Mouse (Mus musculus) lung, postnatal 0 days (tissue): Measurements from ENCODE around the gene Col13a1. TPM values are rescaled to one million over a fixed set of nuclear protein-coding genes. Genes with fewer than 3 reads are reported as not detected.

Source experiments
- ATAC-seq: fragments of 200-750 bp; cut with Nextera tagmentation; 2 replicates; pipeline ENCODE4 v1.8.0; 2017; ENCODE audit warnings: moderate library complexity
- DNase-seq: peaks from one replicate; pipeline ENCODE4 v3.0.0-alpha.2; 2016; ENCODE audit warnings: low spot score
- H3K27ac ChIP-seq: fragments of 300-500 bp; sonication (generic); 2 replicates; pipeline ENCODE4 v1.5.1; 2014; ENCODE audit warnings: antibody characterized with exemption, mild to moderate bottlenecking, low read length, mixed read lengths
- H3K27me3 ChIP-seq: fragments of 300-500 bp; sonication (generic); replicated peaks from 2 replicates; pipeline ENCODE4 v1.6.1; 2014; ENCODE audit warnings: low read length, mixed read lengths; ENCODE audit not compliant: insufficient read depth
- H3K36me3 ChIP-seq: fragments of 300-500 bp; sonication (generic); 2 replicates; pipeline ENCODE4 v1.6.1; 2014; ENCODE audit warnings: low read length, mixed read lengths; ENCODE audit not compliant: insufficient read depth
- H3K4me1 ChIP-seq: fragments of 300-500 bp; sonication (generic); 2 replicates; pipeline ENCODE4 v1.6.1; 2014; ENCODE audit warnings: antibody characterized with exemption, low read depth, low read length, mixed read lengths; ENCODE audit not compliant: insufficient read depth
- H3K4me2 ChIP-seq: fragments of 300-500 bp; sonication (generic); replicated peaks from 2 replicates; pipeline ENCODE4 v1.6.1; 2014; ENCODE audit warnings: low read depth, mild to moderate bottlenecking, low read length, moderate library complexity, mixed read lengths
- H3K4me3 ChIP-seq: fragments of 300-500 bp; sonication (generic); 2 replicates; pipeline ENCODE4 v1.5.1; 2014; ENCODE audit warnings: low read depth, low read length
- H3K9ac ChIP-seq: fragments of 300-500 bp; sonication (generic); replicated peaks from 2 replicates; pipeline ENCODE4 v1.6.1; 2014; ENCODE audit warnings: low read depth, mild to moderate bottlenecking
- H3K9me3 ChIP-seq: fragments of 300-500 bp; sonication (generic); 2 replicates; pipeline ENCODE4 v1.6.1; 2016; ENCODE audit warnings: low read length, mixed read lengths
- CTCF ChIP-seq: IDR thresholded peaks from 2 replicates; pipeline ENCODE4 v1.5.1; 2016; ENCODE audit warnings: antibody characterized with exemption, mild to moderate bottlenecking
- EP300 ChIP-seq: IDR thresholded peaks from 2 replicates; pipeline ENCODE4 v1.6.1; 2016; ENCODE audit warnings: antibody characterized with exemption, mild to moderate bottlenecking, control low read depth
- WGBS: fragments of 180-500 bp; shearing (Covaris S2); extraction: QIAGEN DNeasy Blood & Tissue Kit; methylation state at CpG from one replicate; pipeline ENCODE4 v1.1.7; 2014; 5-methylcytosine and 5-hydroxymethylcytosine counted together
- polyA plus RNA-seq: library from polyadenylated mRNA; unstranded; fragments of >200 nt; fragmentation: Nextera tagmentation; extraction: Ambion mirVana; gene quantifications from 2 replicates; pipeline ENCODE4 v1.2.1, GENCODE M21; 2015

Gene Col13a1
- polyA plus RNA-seq, 1 experiment from 2014 or later, result 54.8 TPM

DNA sequence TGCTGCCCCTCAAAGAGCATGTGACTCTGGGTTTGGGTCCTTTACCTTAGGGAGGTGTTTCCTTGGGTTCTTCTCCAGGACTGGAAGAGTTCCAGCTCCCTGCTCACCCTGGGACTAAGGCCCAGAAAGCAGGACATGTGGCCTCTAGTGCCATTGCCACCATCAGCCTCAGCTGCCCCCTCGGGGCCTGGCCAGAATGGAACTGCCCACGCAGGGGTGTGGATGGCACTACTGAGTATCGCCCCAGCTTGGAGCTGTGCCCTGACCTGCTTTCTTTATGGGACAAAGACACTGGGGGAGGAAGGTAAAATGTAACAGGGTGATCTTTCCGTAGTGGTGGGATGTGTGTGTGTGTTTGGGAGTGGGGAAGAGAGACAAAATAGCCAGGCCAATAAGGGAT, 59.4 kb downstream of the Col13a1 start:
- TF ChIP-seq CTCF, result no peak
- TF ChIP-seq EP300, result no peak
- Histone ChIP-seq H3K36me3 (no peaks in the 10 kb centered on the region), H3K9ac (no peak overlapping the region), H3K27me3 (no peaks in the 10 kb centered on the region), H3K4me1 (no peaks in the 10 kb centered on the region), H3K4me3 (no peak overlapping the region), H3K4me2 (no peak overlapping the region), H3K9me3 (no peaks in the 10 kb centered on the region), H3K27ac (peak overlapping the region; percentile 77)
- DNase-seq, result no peak
- WGBS, result 69% methylated on average over 4 of the region's 4 CpGs
- no peak for ATAC-seq

DNA sequence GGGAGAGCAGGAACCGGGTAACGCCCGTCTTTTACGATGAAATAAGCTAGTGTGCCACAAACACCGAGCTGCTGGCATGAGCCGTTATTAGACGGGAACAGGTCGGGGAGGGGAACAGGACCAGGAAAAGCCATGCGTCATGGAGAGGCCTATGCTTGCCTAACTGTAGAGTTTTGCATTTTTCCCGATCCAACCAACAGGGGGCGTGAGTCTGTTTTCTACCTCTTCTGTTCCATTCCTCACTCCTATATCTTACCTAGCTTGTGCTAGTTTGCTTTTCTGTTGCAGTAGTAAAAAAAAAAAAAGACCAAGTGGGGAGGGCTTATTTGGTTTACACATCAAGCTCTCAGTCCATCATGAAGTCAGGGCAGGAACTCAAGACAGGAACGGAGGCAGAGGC, 61.8 kb downstream of the Col13a1 start:
- no peak for TF ChIP-seq EP300
- TF ChIP-seq CTCF, result peak; percentile 10; the same call in 1 of the 2 replicates
- H3K27ac ChIP-seq, result no peak overlapping the region
- H3K4me1 ChIP-seq, result no peaks in the 10 kb centered on the region
- H3K9ac ChIP-seq, result no peak overlapping the region
- no peaks in the 10 kb centered on the region for H3K9me3 ChIP-seq
- H3K4me2 ChIP-seq, result no peak overlapping the region
- ATAC-seq (no peak), DNase-seq (no peak)
- no peaks in the 10 kb centered on the region for H3K36me3 ChIP-seq
- 91% methylated on average over 12 of the region's 12 CpGs for WGBS
- no peaks in the 10 kb centered on the region for H3K27me3 ChIP-seq
- H3K4me3 ChIP-seq, result no peak overlapping the region

DNA sequence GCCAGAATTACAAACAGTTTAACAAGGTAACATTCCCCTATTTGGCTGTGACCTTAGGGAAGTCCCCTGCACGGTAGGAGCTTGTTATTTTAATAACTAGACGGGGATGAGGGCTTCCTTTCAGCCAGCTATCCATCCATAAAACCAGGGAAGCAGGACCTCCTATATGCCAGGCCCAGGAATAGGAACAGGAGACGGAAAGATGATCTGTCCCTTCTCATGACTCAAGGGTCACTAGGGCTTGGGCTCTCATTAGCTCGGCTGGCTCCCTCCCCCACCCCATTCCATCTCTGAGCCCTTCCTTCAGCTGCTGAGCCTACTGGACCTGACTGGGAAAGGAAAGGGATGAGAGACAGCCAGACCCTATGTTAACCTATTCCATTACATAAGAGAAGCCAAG, 67.1 kb downstream of the Col13a1 start:
- Histone ChIP-seq H3K9me3 (no peaks in the 10 kb centered on the region), H3K27ac (no peak overlapping the region), H3K36me3 (no peaks in the 10 kb centered on the region), H3K4me2 (no peak overlapping the region), H3K4me3 (no peak overlapping the region), H3K27me3 (no peaks in the 10 kb centered on the region), H3K9ac (no peak overlapping the region), H3K4me1 (no peaks in the 10 kb centered on the region)
- TF ChIP-seq EP300 (no peak), CTCF (no peak)
- DNase-seq (no peak), ATAC-seq (no peak)
- 49% methylated on average over 4 of the region's 4 CpGs for WGBS

DNA sequence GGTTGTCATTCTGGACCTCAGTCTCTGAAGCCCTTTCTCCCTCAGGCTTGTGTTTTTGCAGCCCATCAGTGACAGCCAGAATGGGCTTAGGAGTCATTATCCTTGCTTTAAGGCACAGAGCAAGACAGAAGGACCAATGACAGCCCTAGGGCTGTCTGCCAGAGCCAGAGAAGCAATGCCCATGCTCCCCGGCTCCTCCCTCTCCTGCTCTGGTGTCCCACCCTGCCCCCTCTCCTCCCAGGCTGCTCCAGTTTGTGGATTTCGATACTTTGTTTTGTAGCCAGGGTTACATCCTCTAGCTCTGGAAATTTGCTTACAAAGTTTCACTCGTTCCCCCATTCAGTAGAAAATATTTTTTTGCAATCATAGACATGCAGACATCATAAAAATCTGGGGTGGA, 69.9 kb downstream of the Col13a1 start:
- no peak for TF ChIP-seq EP300
- no peak for TF ChIP-seq CTCF
- WGBS, result 47% methylated on average over 3 of the region's 3 CpGs
- Histone ChIP-seq H3K4me2 (no peak overlapping the region), H3K27me3 (no peaks in the 10 kb centered on the region), H3K9ac (no peak overlapping the region), H3K27ac (no peak overlapping the region), H3K4me1 (peaks cover 4% of the 10 kb centered on the region; the same call in 1 of the 2 replicates), H3K36me3 (no peaks in the 10 kb centered on the region), H3K4me3 (no peak overlapping the region), H3K9me3 (no peaks in the 10 kb centered on the region)
- peak; percentile 61 for DNase-seq
- ATAC-seq, result peak; percentile 59

DNA sequence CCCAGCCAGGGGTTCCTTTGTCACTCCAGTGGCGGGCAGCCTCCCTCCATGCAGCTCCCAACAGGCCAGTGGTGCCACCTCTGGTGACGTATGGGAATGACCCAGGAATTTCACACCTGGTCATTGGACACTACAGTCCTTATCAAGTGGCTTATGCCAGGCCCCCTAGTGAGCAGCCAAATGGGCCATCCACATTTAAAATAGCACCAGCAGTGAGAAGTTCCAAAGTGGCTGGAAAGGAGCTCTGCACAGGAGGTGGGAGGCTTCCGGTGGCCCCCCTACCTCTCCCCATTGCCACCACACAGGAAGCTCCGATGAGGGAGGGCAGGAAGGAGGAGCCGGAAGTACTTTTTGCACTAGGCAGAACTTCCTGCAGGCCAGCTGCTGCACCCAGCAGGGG, 72.7 kb downstream of the Col13a1 start:
- no peaks in the 10 kb centered on the region for H3K36me3 ChIP-seq
- H3K9me3 ChIP-seq, result no peaks in the 10 kb centered on the region
- no peaks in the 10 kb centered on the region for H3K27me3 ChIP-seq
- H3K27ac ChIP-seq, result peak overlapping the region; percentile 71; the same call in 1 of the 2 replicates
- TF ChIP-seq CTCF (peak; percentile 53), EP300 (no peak)
- H3K9ac ChIP-seq, result no peak overlapping the region
- H3K4me3 ChIP-seq, result no peak overlapping the region
- H3K4me1 ChIP-seq, result peaks cover 4% of the 10 kb centered on the region; the same call in 1 of the 2 replicates
- H3K4me2 ChIP-seq, result no peak overlapping the region
- ATAC-seq (peak; percentile 30), DNase-seq (peak; percentile 41)
- 19% methylated on average over 5 of the region's 5 CpGs for WGBS

DNA sequence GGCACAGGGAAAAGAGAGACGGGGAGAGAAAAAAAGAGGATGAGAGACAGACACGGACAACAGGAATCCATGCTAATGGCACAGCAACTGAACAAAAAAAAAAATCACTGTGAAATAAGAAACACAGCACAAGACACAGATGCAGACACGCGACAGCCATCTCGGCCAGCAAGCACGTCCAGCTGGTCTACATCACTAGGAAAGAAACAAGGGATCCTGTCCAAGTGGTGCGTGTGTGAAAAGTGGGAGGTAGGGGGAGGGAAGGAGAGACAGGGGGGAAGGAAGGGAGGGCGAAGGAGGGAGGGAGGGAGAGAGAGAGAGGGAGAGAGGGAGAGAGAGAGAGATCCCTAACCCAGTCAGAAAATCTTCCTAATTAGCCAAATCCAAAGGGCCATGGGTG, 73.6 kb downstream of the Col13a1 start:
- DNase-seq (peak; percentile 85), ATAC-seq (peak; percentile 81)
- Histone ChIP-seq H3K4me1 (peaks cover 4% of the 10 kb centered on the region; the same call in 1 of the 2 replicates), H3K4me2 (no peak overlapping the region), H3K27me3 (no peaks in the 10 kb centered on the region), H3K9me3 (no peaks in the 10 kb centered on the region), H3K27ac (peak overlapping the region; percentile 71), H3K36me3 (no peaks in the 10 kb centered on the region), H3K9ac (no peak overlapping the region), H3K4me3 (no peak overlapping the region)
- TF ChIP-seq EP300 (no peak), CTCF (no peak)
- 46% methylated on average over 8 of the region's 8 CpGs for WGBS

DNA sequence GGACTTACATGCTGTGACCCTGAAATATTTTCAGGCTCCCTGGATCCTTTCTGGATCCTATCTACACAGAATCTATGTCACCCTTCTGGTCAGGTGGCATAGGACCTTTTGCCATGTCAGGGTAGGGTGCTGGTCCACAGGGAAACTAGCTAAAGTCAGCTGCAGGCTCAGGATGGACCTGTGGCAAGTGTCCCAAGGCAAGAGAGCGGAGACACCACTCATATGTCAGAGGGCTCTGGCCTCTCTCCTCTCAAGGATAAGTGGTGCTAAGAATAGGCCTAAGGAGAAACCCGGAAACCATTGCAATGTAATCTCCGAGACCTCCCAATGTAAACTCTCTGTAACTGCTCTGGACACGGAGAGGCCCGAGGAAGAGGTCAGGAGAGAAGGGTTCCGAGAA, 80.8 kb downstream of the Col13a1 start:
- H3K27me3 ChIP-seq, result no peaks in the 10 kb centered on the region
- no peak for TF ChIP-seq EP300
- TF ChIP-seq CTCF, result no peak
- no peaks in the 10 kb centered on the region for H3K9me3 ChIP-seq
- H3K4me1 ChIP-seq, result no peaks in the 10 kb centered on the region
- no peak overlapping the region for H3K27ac ChIP-seq
- ATAC-seq (no peak), DNase-seq (no peak)
- H3K9ac ChIP-seq, result no peak overlapping the region
- no peaks in the 10 kb centered on the region for H3K36me3 ChIP-seq
- H3K4me2 ChIP-seq, result no peak overlapping the region
- H3K4me3 ChIP-seq, result no peak overlapping the region
- WGBS, result 45% methylated on average over 6 of the region's 6 CpGs
